Mouse (Mus musculus) WW6 (cell line): Measurements from ENCODE around the gene Lrrc71.

Experiments used
- DNase-seq: peaks from one replicate; pipeline ENCODE4 v3.0.0-alpha.2; 2013; ENCODE audit warnings: low read depth, low spot score

Gene Lrrc71

GRCm38 (mm10) chr3:87724556-87724955, 23.9 kb downstream of the Lrrc71 start:
- DNase-seq, result no peak

GRCm38 (mm10) chr3:87718525-87718924, 29.9 kb downstream of the Lrrc71 start:
- DNase-seq, result no peak
